Mouse (Mus musculus) MEL-GATA-1-ER (cell line): ENCODE data around the gene Jakmip3.

ENCODE experiments used
- DNase-seq: peaks from one replicate; pipeline ENCODE4 v3.0.0-alpha.2; 2012; ENCODE audit warnings: low read depth; ENCODE audit errors: extremely low read depth

The Jakmip3 gene

DNA sequence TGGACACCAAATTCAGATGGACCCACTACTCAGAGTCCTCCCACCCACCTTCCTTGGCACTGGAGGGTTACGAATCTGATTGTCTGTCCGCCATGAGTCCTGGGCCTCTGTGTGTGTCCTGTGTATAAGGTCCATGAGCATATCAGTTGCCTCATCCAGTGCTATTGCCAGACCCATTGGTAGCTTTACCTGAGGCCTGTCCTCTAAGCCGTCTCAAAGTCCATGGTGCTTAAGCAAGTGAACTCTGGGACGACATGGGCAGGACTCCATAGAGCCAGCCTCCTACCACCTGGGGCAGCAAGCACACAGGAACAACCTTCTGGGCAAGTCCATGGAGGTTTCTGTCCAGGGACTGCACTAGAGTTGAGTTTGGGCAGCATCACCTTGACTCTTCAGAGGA is 90.7 kb downstream of the Jakmip3 start:
- no peak for DNase-seq

DNA sequence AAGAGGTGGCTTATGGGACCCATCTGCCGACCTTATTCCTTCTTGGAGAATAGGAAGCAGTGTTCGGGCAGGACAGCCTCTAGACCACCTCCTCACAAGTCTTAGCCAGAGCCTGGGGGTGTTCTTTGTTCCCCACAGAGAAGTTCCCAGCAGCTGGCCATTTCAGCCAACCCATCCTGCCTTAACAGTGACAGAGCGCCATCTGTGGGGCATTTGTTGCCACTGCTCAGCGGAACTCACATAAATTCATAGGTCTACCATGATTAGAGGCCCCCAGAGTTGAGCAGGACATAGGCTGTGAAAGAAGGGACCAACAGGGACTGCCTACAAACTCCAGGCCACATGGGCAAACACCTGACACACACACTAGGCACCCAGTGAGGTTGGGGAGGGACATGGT is 122.9 kb downstream of the Jakmip3 start:
- no peak for DNase-seq

DNA sequence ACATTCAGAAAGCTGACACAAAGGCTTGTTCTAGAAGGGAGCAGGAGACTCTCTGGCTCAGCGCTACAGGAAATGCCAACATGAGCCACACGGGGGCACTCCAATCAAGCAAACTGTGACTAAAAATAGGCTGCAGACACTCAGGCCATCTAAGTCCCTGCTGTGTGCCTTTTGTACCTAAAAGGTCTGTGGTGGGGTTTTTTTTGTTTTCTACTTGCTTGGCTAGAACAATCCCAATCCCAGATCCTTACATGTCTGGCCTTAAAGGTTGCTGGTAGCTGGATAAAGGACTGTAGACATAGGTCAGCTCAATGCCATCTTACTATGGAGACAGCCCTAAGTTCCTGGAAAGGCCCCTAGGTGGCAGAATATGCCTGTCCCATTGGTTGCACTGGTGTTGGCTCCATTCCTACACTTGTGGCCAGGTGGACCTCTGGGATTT is 127.7 kb downstream of the Jakmip3 start:
- DNase-seq: peak; percentile 16

DNA sequence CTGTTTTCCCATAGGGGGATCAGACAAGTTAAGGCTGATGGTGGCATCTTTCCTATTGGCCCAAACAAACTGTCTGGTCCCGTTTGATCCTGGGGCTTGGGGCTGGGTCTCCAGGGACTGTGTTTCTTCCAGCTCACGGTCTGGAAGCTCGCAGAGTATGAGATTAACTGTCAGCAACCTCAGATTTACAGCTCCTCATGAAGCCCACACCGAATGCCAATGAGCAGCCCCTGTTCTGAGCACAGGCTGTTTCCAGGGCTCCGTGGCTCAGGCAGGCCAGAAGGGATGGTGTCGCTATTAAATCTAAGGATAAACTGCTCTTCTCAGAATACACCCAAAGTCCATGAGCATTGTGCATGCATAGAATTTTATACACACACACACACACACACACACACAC is 133.7 kb downstream of the Jakmip3 start:
- no peak for DNase-seq

DNA sequence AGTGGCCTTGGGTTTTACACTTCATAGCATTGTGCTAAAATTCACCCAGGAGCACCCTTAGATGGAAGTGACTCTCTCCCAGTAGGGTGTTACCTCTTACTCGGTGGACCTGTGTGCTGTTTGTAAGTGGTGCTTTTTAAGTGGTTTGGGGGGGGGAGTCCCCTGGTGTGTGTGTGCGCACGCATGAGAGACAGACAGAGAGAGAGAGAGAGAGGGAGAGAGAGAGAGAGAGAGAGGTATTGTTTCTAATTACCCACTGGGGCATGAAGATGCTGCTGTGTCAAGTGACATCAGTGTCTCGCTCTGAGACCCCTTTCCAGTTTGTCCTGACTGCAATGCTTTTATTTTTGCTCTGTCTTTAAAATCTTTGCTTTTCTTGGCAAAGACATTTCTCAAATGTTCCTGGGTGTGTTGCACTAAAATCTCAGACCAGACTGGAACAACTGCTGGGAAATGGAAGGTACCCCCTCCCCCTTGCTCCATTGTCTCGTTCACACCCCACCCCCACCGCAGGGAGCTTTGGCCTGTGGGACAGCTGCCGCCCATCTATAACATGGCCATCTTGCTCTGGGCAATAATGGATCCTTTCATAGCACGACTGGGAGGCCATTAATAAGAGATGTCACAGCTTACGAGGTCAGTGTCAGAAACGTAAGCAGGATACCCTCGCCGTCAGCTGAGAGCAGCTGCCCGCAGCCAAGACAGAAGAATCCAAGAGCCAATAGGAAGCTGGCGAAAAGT is 134.7 kb downstream of the Jakmip3 start:
- no peak for DNase-seq

DNA sequence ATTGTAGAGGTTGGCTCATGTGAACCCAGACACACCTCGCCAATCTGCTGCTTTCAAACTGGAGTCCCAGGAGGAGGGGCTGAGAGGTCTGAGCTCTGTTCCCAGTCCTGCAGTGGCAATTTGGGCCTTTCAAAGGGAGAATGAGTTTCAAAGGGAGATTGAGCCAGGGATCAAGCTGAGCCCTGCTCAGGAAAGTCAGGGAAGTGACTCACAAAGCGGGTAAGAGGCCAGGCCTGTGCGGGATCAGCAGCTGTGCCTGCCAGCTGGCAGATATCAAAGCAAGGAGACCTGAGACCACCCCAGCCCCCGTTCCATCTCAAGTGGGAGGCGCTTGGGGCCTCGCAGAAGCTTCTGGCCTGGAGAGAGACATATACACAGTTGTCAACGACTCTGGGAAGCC is 136.8 kb downstream of the Jakmip3 start:
- DNase-seq: no peak

DNA sequence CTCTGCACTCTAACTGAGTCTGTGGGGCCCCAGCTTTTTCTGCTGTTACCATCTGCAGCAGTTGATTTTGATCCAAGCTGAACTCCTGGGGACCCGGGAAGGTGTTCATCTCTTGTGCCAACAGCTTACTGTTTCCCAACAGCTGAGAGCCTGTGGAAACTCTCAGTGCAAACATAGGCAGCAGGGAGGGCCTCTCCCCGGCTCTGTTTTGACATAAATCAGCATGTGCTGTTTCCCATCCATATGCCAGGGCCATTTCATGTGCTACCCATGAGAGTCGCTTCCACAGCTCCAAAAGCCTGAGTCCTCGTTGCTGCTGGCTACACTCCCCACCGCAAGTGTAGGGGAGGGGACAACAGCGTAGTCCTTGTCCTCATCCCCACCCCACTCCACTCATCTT is 137.7 kb downstream of the Jakmip3 start:
- DNase-seq: no peak

DNA sequence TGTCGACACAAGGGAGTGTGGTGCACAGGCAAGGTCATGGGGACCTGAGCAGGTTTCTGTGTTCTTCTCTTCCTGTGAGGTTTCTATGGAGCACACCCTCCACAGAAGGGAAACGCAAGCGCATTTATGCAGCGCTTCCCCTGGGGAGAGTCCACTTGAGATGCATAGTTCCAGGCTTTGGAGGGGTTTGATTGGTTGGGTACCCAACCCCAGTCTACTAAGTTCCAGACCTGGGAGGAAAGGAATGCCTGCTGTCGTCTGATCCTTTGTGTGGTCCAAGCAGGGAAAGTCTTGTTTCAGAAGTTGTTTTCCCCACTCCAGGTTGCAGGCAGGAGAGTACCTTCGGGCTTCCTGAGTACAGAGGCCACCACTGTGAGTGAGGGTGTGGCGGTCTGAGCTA is 138.6 kb downstream of the Jakmip3 start:
- DNase-seq: no peak

DNA sequence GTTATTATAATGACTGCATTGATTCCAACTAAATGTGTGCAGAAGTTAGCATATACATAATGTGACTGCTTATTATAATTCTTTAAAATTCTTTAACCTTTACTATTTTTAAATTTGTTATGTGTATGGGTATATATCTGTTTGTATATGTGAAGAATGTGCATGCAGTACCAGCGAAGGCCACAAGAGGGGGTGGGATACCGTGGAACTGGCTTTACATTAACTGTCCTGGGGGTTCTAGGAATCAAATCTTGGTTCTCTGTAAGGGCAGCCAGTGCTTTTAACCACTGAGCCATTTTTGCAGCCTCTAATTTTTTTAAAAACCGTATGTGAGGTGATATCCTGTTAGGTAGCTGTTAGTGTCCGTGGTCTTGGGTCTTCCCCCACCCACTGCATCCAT is 140.2 kb downstream of the Jakmip3 start:
- no peak for DNase-seq

DNA sequence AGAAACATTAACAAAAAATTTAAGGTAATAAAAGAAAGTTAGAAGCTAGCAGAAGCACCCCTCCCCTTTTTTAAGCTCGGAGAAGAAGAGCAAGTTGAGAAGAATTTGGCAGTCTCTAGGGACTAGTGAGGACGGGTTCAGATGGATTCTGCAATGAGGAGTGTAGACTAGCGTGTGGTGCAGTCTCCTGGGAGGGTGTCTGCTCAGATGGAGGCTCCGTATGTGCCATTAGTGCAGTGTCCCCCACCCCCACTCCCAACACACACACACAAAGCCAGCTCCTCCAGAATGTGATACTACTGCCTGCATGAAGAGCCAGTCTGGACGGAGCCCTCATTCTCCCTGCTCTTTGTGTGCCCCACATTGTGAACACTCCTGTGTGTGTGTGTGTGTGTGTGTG is 140.6 kb downstream of the Jakmip3 start:
- no peak for DNase-seq

DNA sequence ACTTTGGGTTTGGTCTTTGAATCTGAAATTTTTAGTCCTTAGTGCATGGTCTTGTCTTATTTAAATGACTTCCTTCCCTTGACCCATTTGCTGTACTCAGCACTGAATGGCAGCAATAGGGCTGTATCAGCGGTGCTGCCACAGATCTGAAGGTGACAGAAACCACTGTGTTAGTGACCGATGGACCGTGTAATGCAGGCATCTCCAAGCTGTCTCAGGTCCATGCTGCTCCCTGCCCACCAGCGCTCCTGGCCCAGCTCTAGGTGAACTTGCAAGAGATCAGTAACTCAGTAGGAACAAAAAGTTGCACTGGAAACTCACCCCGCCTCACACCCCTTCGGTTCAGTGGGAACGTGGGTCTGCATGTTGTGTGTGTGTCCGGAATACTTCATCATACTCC is 141.8 kb downstream of the Jakmip3 start:
- DNase-seq: no peak

DNA sequence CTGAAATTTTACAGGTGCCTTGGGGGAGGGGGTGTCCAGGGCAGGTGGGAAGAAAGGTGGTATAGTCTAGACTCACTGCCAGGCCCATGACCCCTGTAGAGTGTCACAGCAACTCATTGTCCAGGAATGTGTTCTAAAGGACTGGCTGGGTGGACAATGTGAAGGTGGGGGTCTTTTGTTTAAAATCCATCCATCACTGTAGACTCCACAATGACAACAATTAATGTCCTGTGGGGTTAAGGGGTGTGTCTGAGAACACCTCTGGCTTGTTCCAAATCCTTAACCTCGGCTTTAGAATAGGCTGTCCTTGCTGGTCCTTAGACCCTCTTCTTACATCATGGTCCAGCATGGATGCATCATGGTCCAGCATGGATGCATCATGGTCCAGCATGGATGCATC is 143.8 kb downstream of the Jakmip3 start:
- DNase-seq: no peak

DNA sequence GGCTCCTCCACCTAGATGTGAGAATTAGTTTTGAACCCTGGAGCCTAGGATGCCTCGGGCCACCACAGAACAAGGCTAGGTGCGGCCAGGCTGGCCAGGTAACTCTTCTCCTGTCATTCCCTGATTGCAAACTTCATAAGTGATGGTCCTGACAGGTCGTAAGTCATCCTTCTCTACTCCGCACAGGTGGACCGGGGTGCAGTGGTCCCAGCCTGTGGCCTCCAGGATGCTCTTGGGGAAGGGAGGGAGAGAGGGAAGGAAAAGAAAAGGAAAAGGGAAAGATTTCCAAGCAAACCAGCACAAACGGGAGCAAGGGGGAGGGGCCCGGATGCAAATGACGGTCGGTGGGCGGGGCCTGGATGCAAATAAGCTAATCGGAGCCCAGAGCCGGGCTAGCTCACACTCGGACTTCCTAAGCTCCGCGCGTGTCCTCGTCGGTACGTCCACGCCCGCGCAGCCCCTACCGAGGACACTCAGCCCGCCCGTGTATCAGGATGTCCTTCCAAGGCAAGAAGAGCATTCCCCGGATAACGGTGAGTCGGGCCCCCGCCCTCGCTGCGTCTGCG is 145.2 kb downstream of the Jakmip3 start, which contains the start of gene Dpysl4:
TSS of gene Dpysl4 (plus strand) at position 373 of the 566 bp plus-strand sequence.
- no peak for DNase-seq

DNA sequence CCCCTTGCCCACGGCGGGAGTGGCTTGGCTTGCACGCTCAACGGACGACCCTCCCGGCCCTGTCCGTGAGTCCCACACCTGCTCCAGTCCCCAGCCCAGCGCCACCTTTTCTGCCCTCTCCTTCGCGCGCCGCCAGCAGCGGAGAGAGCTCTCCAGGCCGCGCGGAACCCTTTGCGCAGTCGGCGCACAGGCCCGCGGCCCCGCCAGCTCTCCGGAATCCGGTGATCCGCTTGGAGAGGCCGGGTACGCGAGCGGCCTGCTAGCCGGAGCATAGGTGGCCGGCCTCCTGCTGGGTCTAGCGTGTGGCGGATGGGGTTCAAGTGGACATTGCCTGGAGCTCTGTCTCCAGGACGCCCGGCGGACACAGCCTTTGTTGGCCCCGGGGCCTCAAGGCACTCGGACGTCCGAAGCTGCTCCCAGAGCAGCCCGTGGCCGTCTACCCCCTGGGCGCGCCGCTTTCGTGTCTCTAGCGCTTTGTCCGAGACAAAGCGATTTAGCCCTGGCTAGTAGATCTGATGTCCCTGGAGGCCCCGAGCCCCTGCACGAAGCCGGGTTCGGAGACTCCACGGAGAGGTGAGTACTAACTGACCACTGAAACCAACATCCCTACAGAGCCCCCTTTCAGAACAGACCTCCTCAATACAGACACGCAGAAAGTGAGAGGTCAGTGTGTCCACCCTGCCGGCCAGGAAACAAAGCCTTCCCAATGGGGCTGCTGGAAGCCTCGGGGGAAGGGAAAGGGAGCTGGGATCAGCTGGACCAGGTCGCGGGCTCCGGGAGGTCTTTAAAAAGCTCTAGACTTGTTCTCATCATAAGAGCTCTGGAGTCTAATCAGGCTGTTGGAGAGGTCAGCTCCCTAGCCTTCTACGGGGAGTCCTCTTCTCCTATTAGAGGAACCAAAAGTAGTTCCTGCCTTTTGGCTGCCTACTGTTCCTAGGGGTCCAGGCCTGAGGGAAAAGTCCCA is 145.9 kb downstream of the Jakmip3 start:
- DNase-seq: no peak

DNA sequence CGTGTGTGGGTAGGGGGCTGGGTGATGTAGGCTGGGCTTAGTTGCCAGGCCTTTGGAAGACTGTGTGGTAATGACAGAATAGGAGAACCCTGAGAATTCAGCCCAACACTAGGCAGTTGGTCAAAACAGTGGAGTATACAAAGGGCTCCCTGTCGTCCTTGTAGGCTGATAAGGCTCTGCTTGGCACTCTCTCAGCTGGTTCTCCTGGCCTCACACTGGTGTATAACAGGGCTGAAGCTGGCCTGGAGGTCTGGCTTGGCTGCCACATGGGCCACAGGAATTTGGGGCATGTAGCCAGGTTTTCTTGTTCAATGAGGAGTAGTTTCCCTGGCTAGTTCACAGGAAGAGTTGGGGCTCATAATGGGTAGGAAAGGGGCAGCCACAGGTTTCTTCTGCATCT is 147.3 kb downstream of the Jakmip3 start:
- no peak for DNase-seq

DNA sequence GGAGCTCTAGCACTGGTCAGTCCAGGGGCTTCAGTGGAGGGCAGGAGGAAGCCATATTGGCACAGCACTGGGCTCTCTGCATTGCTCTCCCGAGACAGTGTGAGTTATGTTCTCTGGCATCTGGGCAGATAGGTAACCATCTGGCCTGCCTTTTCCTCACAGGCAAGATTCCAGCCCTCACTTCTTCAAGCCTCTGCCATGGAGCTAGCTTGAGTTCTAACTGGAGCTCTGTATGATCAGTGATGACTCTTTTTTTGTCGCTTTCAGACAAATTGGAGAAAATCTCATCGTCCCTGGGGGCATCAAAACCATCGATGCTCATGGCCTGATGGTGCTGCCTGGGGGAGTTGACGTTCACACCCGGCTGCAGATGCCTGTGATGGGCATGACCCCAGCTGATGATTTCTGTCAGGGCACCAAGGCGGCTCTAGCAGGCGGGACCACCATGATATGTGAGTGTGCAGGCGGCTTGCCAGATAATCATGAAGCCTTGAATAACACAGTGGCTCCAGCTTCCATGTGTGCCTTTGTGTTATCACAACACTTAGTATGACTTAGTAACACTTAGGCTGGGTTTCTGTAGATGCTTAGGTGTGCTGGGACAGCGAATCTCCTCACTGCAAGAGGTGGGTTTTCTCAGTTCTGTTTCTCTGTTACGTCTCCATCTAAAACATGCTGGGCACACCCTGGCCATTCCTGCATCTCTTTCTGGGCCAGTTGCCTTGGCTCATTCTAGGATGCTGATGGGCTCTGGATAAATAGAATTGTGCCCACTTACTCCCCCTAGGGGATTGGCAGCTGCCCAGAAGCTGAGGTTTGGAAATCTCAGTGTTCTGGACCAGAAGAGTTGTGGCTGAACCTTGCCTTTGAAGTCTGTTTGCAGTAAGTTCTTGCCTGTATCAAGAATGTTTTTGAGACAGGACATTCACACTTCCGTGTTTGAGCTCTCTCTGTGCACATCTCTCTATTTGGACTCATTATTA is 149.7 kb downstream of the Jakmip3 start:
- no peak for DNase-seq

DNA sequence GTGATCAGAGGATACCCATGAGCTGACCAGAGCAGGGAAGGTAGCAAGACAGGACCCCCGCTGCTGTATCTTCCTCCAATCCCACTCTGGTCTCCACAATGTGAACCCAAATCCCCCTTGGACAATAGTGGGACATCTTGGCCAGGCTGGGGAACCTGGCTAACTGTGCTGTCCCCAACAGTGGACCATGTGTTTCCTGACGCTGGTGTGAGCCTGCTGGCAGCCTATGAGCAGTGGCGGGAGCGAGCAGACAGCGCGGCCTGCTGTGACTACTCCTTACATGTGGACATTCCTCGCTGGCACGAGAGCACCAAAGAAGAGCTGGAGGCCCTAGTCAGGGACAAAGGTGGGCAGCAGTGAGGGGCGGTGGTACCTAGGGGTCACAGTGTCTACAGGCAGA is 151.2 kb downstream of the Jakmip3 start:
- no peak for DNase-seq

DNA sequence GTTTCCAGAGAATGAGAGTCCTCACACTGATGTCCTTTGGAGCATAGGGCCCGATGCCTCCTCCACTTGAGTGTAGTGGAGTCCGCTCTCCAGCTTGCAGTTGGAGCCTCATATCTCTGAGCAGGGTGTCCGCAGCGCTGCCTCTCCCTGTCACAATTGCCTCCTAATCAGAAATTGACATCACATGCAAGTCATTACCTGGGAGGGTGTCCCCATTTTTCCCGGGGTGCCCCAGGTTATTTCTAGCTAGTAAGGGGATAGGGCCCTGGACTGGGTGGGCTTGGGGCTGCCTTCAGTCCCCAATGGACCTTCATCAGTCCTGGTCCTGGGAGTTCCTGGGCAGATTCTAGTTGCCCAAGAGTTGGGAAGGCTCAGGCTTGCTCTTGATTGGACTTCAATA is 152.1 kb downstream of the Jakmip3 start:
- DNase-seq: no peak

DNA sequence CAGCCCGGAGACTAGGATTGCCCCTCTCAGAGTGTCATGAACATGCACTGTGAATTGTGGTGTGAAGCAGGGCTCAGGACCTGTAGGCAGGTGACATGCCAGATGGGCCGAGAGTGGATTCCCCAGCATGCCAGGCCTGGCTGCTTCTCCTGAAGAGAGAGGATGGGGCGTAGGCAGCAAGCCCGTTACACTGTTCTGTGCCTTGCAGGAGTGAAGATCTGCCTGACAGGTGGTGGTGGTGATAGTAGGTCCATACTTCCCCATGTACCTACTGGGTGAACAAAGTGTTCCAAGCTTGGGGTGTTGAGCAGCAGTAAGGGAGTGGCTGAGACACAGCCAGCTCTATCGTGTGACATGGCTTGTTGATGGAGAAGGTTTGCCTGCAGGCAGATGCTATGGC is 152.6 kb downstream of the Jakmip3 start:
- DNase-seq: no peak

DNA sequence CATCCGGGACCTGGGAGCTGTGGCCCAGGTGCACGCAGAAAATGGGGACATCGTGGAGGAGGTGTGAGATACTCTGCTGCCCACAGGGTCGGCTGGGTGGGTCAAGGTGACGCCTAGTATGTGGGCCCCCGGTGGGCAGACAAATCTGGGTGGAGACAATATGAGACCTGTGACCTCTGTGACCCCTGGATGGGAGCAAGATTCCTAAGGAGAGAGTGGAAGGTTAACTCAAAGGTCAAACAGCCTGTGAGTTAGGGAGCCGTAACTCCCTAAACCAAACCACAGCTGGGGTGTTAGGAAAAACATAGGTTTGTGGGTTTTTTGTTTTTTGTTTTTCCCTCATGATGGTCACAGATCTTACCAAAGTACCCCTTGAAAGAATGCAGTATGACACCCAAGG is 153.3 kb downstream of the Jakmip3 start:
- no peak for DNase-seq

DNA sequence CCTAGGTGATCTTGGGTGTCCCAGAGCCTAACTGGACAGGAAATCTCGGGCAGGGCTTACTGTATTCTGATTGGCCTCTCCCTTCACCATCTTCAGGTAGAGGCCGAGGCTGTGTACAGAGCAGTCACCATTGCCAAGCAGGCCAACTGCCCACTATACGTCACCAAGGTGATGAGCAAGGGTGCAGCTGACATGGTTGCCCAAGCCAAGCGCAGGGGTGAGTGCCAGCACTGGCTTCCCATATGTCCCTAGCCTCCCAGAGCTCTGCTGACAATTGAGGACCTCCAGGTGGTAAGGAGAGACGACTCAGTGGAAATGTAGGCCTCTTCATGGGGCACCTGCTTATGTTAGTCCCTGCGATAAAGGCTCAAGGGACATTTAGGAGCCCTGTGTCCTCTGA is 154.2 kb downstream of the Jakmip3 start:
- DNase-seq: no peak
